ENCODE assay signal across 9 mouse cellular contexts in the genomic region with DNA sequence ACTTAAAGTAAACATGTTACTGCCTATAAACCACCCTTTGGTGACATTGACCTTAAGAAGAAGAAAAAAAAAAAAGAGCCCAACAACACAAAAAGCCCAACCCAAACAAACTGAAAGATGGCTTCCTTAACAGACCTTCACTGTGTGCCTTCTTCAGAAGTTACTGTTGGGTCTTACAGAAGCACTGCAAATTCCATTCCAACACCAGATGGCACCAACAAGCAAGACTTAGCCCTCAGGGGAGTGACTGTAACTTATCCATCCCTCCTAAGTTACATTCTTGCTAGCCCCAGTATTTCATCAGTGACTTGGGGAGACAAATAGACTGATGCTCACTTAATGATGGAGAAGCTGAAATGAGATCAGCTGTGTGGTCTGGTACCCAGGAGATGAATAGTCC. TPM values are rescaled to one million over a fixed set of nuclear protein-coding genes. Genes with fewer than 3 reads are reported as not detected.
A peak's percentile ranks its signal among the peaks of the same experiment; 100 is the strongest.
DNase-seq lines count a peak whose midpoint lies in the region; ATAC-seq and TF ChIP-seq lines count a peak whose summit lies in the region.
"Had no signal": no experiment of that assay in that cellular context is flagged by ENCODE, and none has a peak within 500 bp of the region (broad histone marks: within the 10 kb centered on the region; RNA-seq: fewer than 3 reads in every experiment).

No protein-coding gene starts in this region.

- H3K4me1 ChIP-seq in kidney, embryonic 15.5 days: no peaks in the 10 kb centered on the region
- peaks cover 9 to 18% of the 10 kb centered on the region in 2 experiments for H3K4me1 ChIP-seq in CH12.LX (ENCODE audit: control insufficient read depth in 1 of 2, insufficient read depth in 2 of 2)
- H3K4me1 ChIP-seq: stomach, embryonic 15.5 days had no signal

- H3K27me3 ChIP-seq in kidney, embryonic 15.5 days: 0 out of 2 replicates have a peak, but pooled peaks cover 4% of the 10 kb centered on the region
- no peaks in the 10 kb centered on the region for H3K27me3 ChIP-seq in CH12.LX (replicated peaks)
- H3K27me3 ChIP-seq: stomach, embryonic 15.5 days had no signal

- no peak for TF ChIP-seq POLR2A in CH12.LX (IDR thresholded peaks at IDR 0.05; ENCODE audit: low read depth, low read length)

- no peak overlapping the region for H3K4me2 ChIP-seq in kidney, embryonic 15.5 days
- H3K4me2 ChIP-seq in CH12.LX (ENCODE audit: insufficient read depth, low read depth, poor library complexity, severe bottlenecking): no peak overlapping the region
- H3K4me2 ChIP-seq: stomach, embryonic 15.5 days had no signal

- peak; percentile 93 for TF ChIP-seq RAD21 in CH12.LX (IDR thresholded peaks at IDR 0.05; ENCODE audit: low read depth, low read length)

- no peak for TF ChIP-seq EP300 in CH12.LX (IDR thresholded peaks at IDR 0.05; ENCODE audit: low read length)

- H3K79me2 ChIP-seq in CH12.LX (replicated peaks; ENCODE audit: control insufficient read depth, extremely low read depth, insufficient read depth, poor library complexity, severe bottlenecking): no peaks in the 10 kb centered on the region

- peak; percentile 38 for DNase-seq in kidney, adult 18-20 months
- DNase-seq in CH12.LX (ENCODE audit: extremely low read depth): peak; percentile 70
- peak; percentile 64 for DNase-seq in ZHBTc4 (ENCODE audit: low read depth, low spot score)
- DNase-seq in layer of hippocampus, adult 2 months (ENCODE audit: low spot score in 2 of 2): peak; percentile 64 to 77
- peak; percentile 69 for DNase-seq in thymus, postnatal 25 days
- no peak for DNase-seq in gastrocnemius, postnatal 25 days

- H3K36me3 ChIP-seq in kidney, embryonic 15.5 days: no peaks in the 10 kb centered on the region
- no peaks in the 10 kb centered on the region for H3K36me3 ChIP-seq in CH12.LX (replicated peaks in 1 of 2; ENCODE audit: control insufficient read depth in 1 of 2, insufficient read depth in 1 of 2, low read length in 1 of 2)
- H3K36me3 ChIP-seq: stomach, embryonic 15.5 days had no signal

- TF ChIP-seq CTCF in CH12.LX (conservative IDR thresholded peaks at IDR 0.05 in 1 of 2, IDR thresholded peaks at IDR 0.05 in 1 of 2; ENCODE audit: low read depth in 2 of 2, low read length in 2 of 2): peak; percentile 22 to 93; a peak in 2 of 4 replicates
- TF ChIP-seq CTCF in layer of hippocampus, adult 2 months (conservative IDR thresholded peaks at IDR 0.05): peak; percentile 81

- no peaks in the 10 kb centered on the region for H3K9me3 ChIP-seq in kidney, embryonic 15.5 days (replicated peaks)
- H3K9me3 ChIP-seq in CH12.LX (replicated peaks; ENCODE audit: low read length): no peaks in the 10 kb centered on the region
- H3K9me3 ChIP-seq: stomach, embryonic 15.5 days had no signal

- H3K4me3 ChIP-seq in kidney, embryonic 15.5 days (replicated peaks): no peak overlapping the region
- H3K4me3 ChIP-seq in CH12.LX (replicated peaks in 1 of 3; ENCODE audit: low read depth in 2 of 3, low read length in 2 of 3, poor library complexity in 1 of 3): no peak overlapping the region
- H3K4me3 ChIP-seq in layer of hippocampus, adult 2 months: no peak overlapping the region
- H3K4me3 ChIP-seq: stomach, embryonic 15.5 days had no signal

- dilution Hi-C loops in CH12.LX (cut with MboI; ENCODE audit: extremely low pct_ligation_motif_present, extremely low pct_unique_long_range_greater_than_20kb, low sequenced_read_pairs): no loop called here

- in situ Hi-C loops in CH12.LX (cut with MboI; ENCODE audit: low pct_ligation_motif_present, low pct_unique_long_range_greater_than_20kb, low sequenced_read_pairs): no loop called here

- no peak overlapping the region for H3K27ac ChIP-seq in kidney, embryonic 15.5 days
- H3K27ac ChIP-seq in CH12.LX (ENCODE audit: insufficient read depth, low read depth): no peak overlapping the region
- H3K27ac ChIP-seq in layer of hippocampus, adult 2 months: no peak overlapping the region
- H3K27ac ChIP-seq: stomach, embryonic 15.5 days had no signal

- no peak for ATAC-seq in kidney, embryonic 15.5 days (replicated peaks; ENCODE audit: low FRiP score)
- no peak for ATAC-seq in cerebellum, adult (ENCODE audit: insufficient number of reproducible peaks, low FRiP score, low TSS enrichment)

- H3K9ac ChIP-seq in kidney, embryonic 15.5 days: no peak overlapping the region
- H3K9ac ChIP-seq in CH12.LX (ENCODE audit: insufficient read depth, low read depth): no peak overlapping the region
- H3K9ac ChIP-seq: stomach, embryonic 15.5 days had no signal

TF ChIP-seq in CH12.LX, 34 proteins besides CTCF, POLR2A, EP300 and RAD21:
- TF ChIP-seq ZC3H11A (IDR thresholded peaks at IDR 0.05; ENCODE audit: low read depth, low read length) (peak; percentile 15; the same call in 1 of the 2 replicates), SMC3 (IDR thresholded peaks at IDR 0.05; ENCODE audit: low read depth, low read length) (peak; percentile 87), MYC (IDR thresholded peaks at IDR 0.05; ENCODE audit: low read depth, low read length) (no peak), ZNF384 (IDR thresholded peaks at IDR 0.05; ENCODE audit: low read depth, low read length) (0 out of 2 replicates have a peak, but pooled peaks have one; percentile 26), JUN (IDR thresholded peaks at IDR 0.05; ENCODE audit: insufficient read depth, low read depth, low read length) (no peak), SIN3A (IDR thresholded peaks at IDR 0.05; ENCODE audit: low read length) (no peak), MAZ (IDR thresholded peaks at IDR 0.05; ENCODE audit: low read depth, low read length) (no peak), E2F4 (IDR thresholded peaks at IDR 0.05; ENCODE audit: insufficient replicate concordance, low read depth, low read length) (no peak), RCOR1 (conservative IDR thresholded peaks at IDR 0.05; ENCODE audit: low read depth, low read length) (no peak), TBP (conservative IDR thresholded peaks at IDR 0.05; ENCODE audit: low read depth, low read length) (no peak), NRF1 (IDR thresholded peaks at IDR 0.05; ENCODE audit: low read depth, low read length) (no peak), NELFE (IDR thresholded peaks at IDR 0.05; ENCODE audit: low read depth, low read length) (peak; percentile 43; the same call in 1 of the 2 replicates)

RNA-seq across cellular contexts. Expression of a gene that starts 11.6 kb away (rescaled TPM):
- polyA plus RNA-seq in kidney, embryonic 15.5 days (2015; fragmentation: Nextera tagmentation; extraction: Ambion mirVana): 1.8 and 2.4 TPM in 2 replicates
- total RNA-seq in CH12.LX (2012; rRNA removed): 4.7 and 5.4 TPM in 2 replicates
- 4.9 and 5.1 TPM in 2 replicates for total RNA-seq in CH12.LX (2014; rRNA removed)
- polyA plus RNA-seq in CH12.LX (2012; ENCODE audit: insufficient read length, low read depth): 4.4 and 6.0 TPM in 2 replicates
- total RNA-seq in layer of hippocampus, adult 2 months (2021): 100 to 1,000 TPM; 197 to 200 TPM
- 1 to 10 TPM; 2.2 to 2.6 TPM for total RNA-seq in gastrocnemius, postnatal 25 days (2021)

Comparison
In these comparisons a context has a peak if more than half of its experiments do, and no peak if none do; other contexts are left out.
1. RNA of a gene that starts 11.6 kb away (total RNA-seq): 197 to 200 TPM in layer of hippocampus, adult 2 months; 4.7 to 5.4 TPM in CH12.LX and 2.2 to 2.6 TPM in gastrocnemius, postnatal 25 days; every median in the first group is over 10 times any median in the second.